Mouse (Mus musculus): ENCODE measurements around the gene Ankrd53.

The Ankrd53 gene

DNA sequence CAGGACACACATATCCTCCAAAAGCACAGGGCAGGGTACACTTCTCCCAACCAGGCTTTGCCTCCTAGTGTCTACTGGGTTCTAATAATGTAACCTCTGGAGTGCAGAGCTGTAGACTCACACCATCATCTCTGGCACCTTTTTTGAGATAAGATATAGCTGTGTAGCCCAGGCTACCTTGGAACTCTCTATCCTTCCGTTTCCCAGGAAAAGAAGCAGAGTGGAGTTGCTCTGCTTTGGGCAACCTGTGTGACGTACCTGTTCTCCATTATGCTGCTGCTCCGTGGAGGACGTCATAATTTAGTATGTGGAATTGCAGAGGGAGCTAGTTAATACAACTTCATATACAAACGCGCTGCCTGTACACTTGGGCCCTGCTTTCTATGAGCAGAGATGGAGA is at the start of gene Ankrd53:
Ankrd53 (plus strand) TSS at position 301 of the 400 bp plus-strand sequence.
- DNase-seq (ENCODE audit: low spot score), result no peak

- DNase-seq (ENCODE audit: low spot score), result no peak
These were observed 48.9 kb upstream of the Ankrd53 start for GRCm38 (mm10) chr6:83713271-83714136.

DNA sequence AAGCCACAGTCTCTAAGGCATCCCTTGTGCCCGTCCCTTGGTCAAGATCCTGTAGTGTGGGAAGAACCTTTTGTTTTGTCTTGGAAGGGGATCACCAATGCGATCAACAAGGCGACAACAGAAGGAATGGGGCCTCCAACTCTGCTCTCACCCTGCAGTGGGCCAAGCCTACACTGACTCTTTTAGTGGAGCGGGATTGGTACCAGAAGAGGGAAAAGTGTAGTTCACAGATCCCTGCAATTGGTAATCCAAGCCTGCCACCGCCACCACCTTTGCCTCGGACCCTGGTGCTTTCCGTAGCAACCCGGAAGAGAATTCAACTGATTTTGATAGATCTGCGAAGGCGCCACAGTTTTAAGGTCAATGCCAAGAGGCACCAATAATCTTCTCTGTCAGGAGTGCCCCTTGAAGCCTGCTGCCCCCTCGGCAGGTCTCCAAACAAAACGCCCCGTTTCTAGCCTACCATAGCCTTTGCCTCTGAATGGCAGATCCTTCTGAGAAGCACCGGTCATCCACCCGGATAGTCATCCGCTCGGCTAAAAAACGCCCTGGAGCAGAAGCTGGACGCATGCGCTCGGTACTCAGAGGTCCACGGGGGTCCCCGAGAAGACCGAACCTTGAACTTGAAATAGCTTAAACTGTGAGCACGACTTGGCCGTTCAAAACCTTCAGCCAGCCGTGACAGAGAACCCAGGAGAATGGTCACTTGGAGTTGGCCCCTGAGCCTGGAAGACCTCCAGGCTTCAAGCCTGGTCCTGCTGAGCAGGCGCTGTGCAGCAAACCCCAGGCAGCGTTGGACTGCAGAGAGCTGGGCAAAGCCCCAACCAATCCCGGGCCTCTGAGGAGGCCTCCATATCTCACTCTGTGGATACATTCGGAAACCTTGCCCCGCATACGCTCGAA is 48.0 kb upstream of the Ankrd53 start:
- DNase-seq (ENCODE audit: low spot score), result no peak

GRCm38 (mm10) chr6:83715461-83716196 is 46.8 kb upstream of the Ankrd53 start:
- no peak for DNase-seq (ENCODE audit: low spot score)

GRCm38 (mm10) chr6:83717026-83717425 is 45.4 kb upstream of the Ankrd53 start:
- no peak for DNase-seq (ENCODE audit: low spot score)

DNA sequence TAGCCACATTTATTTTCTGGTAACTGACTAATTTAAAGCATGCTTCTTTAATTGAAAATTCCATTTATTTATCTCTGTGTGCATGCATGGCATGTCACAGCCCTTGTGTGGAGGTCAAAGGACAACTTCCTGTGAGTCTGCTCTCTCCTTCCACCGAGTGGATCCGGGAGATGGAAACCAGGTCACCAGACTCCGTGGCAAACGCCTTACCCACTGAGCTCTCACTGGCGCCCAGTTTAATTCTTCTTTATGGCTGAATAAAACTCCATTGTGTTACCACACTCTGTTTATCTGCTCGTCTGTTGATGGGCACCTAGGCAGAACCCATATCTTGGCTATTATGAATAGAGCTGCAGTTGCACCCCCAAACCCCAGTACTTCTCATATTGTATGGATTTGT is 39.9 kb upstream of the Ankrd53 start:
- no peak for DNase-seq (ENCODE audit: low spot score)

GRCm38 (mm10) chr6:83727178-83727577 is 35.3 kb upstream of the Ankrd53 start:
- no peak for DNase-seq (ENCODE audit: low spot score)

DNA sequence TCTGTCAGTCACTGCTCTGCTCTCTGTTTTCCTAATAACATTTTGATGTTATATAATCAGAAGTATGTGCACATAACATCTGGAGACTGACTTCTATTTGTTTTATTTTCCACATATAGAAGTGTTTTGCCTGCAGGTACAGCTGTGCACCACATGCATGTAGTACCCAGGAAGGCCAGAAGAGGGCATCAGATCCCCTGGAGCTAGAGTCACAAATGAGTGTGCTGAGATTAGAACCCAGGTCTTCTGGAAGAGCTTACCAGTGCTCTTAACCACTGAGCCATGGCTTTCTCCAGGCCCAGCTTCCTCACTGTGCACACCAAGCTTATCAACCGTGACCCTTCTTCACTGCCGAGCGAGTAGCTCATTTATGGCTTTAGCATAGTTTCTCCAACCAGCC is 34.0 kb upstream of the Ankrd53 start:
- DNase-seq (ENCODE audit: low spot score), result peak; percentile 23

DNA sequence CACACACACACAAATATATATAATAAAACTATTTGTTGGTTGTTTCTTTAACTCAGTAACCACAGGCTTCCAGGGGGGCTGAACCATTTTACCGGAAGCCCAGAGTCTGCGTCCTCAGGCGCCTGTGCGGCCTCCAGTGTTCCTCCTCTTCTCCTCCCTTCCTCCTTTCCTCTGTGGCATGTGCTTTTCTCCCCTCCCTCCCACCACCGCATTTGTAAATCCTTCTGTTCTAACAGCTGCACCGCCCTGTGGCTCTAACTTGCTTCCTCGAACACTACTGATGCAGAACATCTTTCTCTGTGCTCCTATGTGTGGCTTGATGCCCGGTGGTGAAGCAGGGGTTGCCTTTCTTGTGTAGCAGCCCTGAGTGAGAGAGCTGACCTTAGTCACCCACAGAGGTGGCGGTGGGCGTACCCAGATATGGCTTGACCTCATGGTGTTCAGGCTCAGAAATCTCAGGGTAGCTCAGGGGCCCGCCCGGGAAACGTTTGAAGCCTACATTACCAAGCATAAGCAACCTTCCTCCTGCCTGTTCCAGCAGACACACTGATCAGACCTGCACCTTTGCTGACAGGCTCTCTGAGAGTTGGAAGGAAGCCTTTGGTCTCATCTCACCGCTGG is 33.0 kb upstream of the Ankrd53 start:
- no peak for DNase-seq (ENCODE audit: low spot score)

GRCm38 (mm10) chr6:83731128-83731527 is 31.3 kb upstream of the Ankrd53 start:
- DNase-seq (ENCODE audit: low spot score), result peak; percentile 66

GRCm38 (mm10) chr6:83737311-83737710 is 25.1 kb upstream of the Ankrd53 start:
- DNase-seq (ENCODE audit: low spot score), result no peak

- DNase-seq (ENCODE audit: low spot score), result no peak
These were observed 23.8 kb upstream of the Ankrd53 start for GRCm38 (mm10) chr6:83738596-83738995.

- DNase-seq (ENCODE audit: low spot score), result no peak
These were observed 19.7 kb upstream of the Ankrd53 start, which contains the start of gene Atp6v1b1 for GRCm38 (mm10) chr6:83742761-83743160. Atp6v1b1 (plus strand) TSS chr6:83742990.

- no peak for DNase-seq (ENCODE audit: low spot score)
These were observed 19.2 kb upstream of the Ankrd53 start for GRCm38 (mm10) chr6:83743212-83743611.

DNA sequence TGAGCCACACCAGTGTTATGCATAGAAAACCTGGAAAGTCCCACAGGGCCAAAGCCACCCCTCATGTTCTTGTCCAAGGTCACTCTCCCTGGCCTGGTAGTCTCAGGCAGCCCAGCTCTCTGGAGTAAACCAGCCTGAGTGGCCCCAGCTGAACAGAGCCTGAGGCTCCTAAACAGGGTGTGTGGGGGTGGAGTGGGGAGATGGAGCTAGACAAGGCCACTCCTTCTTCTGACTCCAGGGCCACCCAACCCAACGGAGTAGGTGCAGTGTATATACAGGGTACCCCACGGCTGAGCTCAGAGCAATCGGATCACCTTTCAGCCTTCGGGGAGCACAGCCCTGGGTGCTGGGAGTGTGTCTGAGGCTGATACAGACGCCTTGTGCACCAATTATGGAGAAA is 18.3 kb upstream of the Ankrd53 start:
- DNase-seq (ENCODE audit: low spot score), result no peak

DNA sequence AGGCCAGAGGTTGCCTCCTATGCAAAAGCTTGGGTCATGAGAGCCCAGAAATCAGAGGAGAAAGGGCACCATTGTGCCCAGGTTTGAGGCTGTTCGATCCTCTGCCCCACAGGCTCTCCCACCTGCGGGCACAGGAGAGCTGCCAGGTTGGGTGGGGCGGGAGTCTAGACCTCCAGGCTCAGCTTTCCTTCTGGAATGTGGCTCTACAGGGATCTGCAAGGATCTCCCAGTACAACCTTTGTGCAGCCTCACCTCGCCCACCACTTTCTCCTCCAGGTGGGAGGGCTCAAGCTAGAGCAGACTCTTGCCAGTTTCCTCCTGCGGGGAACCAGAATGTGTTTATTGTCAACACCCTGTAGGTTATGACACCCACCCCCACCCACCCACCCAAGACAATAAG is 17.9 kb upstream of the Ankrd53 start:
- no peak for DNase-seq (ENCODE audit: low spot score)

GRCm38 (mm10) chr6:83745466-83745865 is 17.0 kb upstream of the Ankrd53 start:
- no peak for DNase-seq (ENCODE audit: low spot score)

DNA sequence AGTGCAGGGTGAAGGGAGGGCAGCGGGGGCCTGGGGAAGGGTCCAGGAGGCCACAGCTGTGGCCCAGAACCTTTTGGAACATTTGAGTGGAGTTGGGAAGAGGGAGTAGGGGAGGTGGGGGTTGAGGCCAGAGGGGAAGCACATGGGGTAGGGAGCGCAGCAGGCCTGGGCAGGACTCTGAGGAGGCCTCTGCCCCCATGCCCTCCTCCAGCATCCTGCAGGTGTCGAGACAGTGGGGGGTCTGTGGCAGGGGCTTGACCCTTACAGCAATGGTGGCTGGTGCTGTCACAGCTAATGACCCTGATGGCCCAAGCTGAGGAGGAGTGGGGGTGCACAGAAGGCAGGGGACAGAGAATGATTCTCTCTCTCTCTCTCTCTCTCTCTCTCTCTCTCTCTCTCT is 13.2 kb upstream of the Ankrd53 start:
- no peak for DNase-seq (ENCODE audit: low spot score)

GRCm38 (mm10) chr6:83750171-83750684 is 12.2 kb upstream of the Ankrd53 start:
- peak; percentile 35 for DNase-seq (ENCODE audit: low spot score)

DNA sequence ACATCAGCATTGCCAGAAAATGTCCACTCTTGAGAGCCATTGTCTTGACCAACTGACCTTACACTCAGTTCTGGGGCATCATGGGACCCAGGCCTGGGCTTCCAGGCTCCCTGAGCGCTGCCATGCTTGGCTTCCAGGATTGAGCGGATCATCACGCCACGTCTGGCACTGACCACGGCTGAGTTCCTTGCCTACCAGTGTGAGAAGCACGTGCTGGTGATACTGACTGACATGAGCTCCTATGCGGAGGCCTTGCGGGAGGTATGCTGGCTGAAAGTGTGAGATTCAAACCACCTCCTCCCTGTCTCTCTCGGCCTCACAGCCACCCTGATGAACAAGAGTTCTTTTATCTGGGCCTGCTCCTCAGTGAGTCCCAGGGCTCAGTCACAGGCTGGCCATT is 6.4 kb upstream of the Ankrd53 start:
- DNase-seq (ENCODE audit: low spot score), result no peak

GRCm38 (mm10) chr6:83762880-83763431 is 512 bp downstream of the Ankrd53 start:
- DNase-seq (ENCODE audit: low spot score), result peak; percentile 24
